Mouse (Mus musculus): ENCODE data around the gene Olfr1303.

Gene Olfr1303

GRCm38 (mm10) chr2:111820240-111820639, at the start of gene Olfr1303:
Gene Olfr1303, minus strand, starts transcription at chr2:111820340.
- no peak for DNase-seq (ENCODE audit: low read depth, low spot score)

GRCm38 (mm10) chr2:111812936-111813335, 7.2 kb downstream of the Olfr1303 start:
- no peak for DNase-seq (ENCODE audit: low read depth, low spot score)

GRCm38 (mm10) chr2:111777129-111777528, 43.0 kb downstream of the Olfr1303 start, which contains the start of gene Olfr1302:
Gene Olfr1302, plus strand, starts transcription at chr2:111777429.
- DNase-seq (ENCODE audit: low read depth, low spot score) = no peak
